Mouse (Mus musculus) limb, embryonic 15.5 days (tissue): ENCODE results near the gene Atat1. TPM values are rescaled to one million over a fixed set of nuclear protein-coding genes. Genes with fewer than 3 reads are reported as not detected.
"Not testable (repeated sequence)": the region's sequence is repeated elsewhere in the genome, so short reads cannot be mapped to it uniquely, and the experiment has no call there.

ENCODE experiments used
- ATAC-seq: fragments of 200-750 bp; cut with Nextera tagmentation; 2 replicates; pipeline ENCODE4 v1.8.0; 2017; ENCODE audit warnings: low read depth, moderate TSS enrichment; ENCODE audit not compliant: insufficient number of reproducible peaks, low FRiP score, low TSS enrichment
- H3K27ac ChIP-seq: fragments of 300-500 bp; sonication (generic); 2 replicates; pipeline ENCODE4 v1.5.1; 2015; ENCODE audit warnings: moderate library complexity, mild to moderate bottlenecking, inconsistent platforms
- H3K27me3 ChIP-seq: fragments of 300-500 bp; sonication (generic); 2 replicates; pipeline ENCODE4 v1.6.1; 2015; ENCODE audit warnings: inconsistent platforms
- H3K36me3 ChIP-seq: fragments of 300-500 bp; sonication (generic); 2 replicates; pipeline ENCODE4 v1.6.1; 2015; ENCODE audit warnings: inconsistent platforms
- H3K4me1 ChIP-seq: fragments of 300-500 bp; sonication (generic); 2 replicates; pipeline ENCODE4 v1.6.1; 2015; ENCODE audit warnings: inconsistent platforms
- H3K4me2 ChIP-seq: fragments of 300-500 bp; sonication (generic); 2 replicates; pipeline ENCODE4 v1.6.1; 2015; ENCODE audit warnings: mild to moderate bottlenecking, inconsistent platforms
- H3K4me3 ChIP-seq: fragments of 300-500 bp; sonication (generic); 2 replicates; pipeline ENCODE4 v1.5.1; 2015; ENCODE audit warnings: mild to moderate bottlenecking, inconsistent platforms
- H3K9ac ChIP-seq: fragments of 300-500 bp; sonication (generic); 2 replicates; pipeline ENCODE4 v1.6.1; 2015; ENCODE audit warnings: inconsistent platforms
- H3K9me3 ChIP-seq: fragments of 300-500 bp; sonication (generic); 2 replicates; pipeline ENCODE4 v1.6.1; 2016; ENCODE audit warnings: inconsistent platforms
- WGBS: fragments of 180-500 bp; shearing (Covaris S2); methylation state at CpG from one replicate; pipeline ENCODE4 v1.1.7; 2015; 5-methylcytosine and 5-hydroxymethylcytosine counted together
- polyA plus RNA-seq: library from polyadenylated mRNA; unstranded; fragments of >200 nt; fragmentation: Nextera tagmentation; extraction: Ambion mirVana; gene quantifications from 2 replicates; pipeline ENCODE4 v1.2.1, GENCODE M21; 2015

Gene Atat1
- 58.9 and 59.1 TPM in 2 replicates for polyA plus RNA-seq

GRCm38 (mm10) chr17:35909919-35910369 is at the start of gene Atat1:
TSS of gene Atat1 (minus strand) at chr17:35910075.
- 3% methylated on average over 25 of the region's 25 CpGs for WGBS
- peaks cover 59% of the 10 kb centered on the region for H3K36me3 ChIP-seq
- H3K27ac ChIP-seq: peak within 1 kb of the TSS; percentile 71
- no peaks in the 10 kb centered on the region for H3K9me3 ChIP-seq
- peak within 1 kb of the TSS; percentile 81 for H3K4me2 ChIP-seq
- ATAC-seq: peak; percentile 87
- H3K27me3 ChIP-seq: no peaks in the 10 kb centered on the region
- H3K9ac ChIP-seq: peak within 1 kb of the TSS; percentile 76
- peak within 1 kb of the TSS; percentile 69 for H3K4me3 ChIP-seq
- H3K4me1 ChIP-seq: peaks cover 25% of the 10 kb centered on the region

- WGBS: 95% methylated on average over 15 of the region's 15 CpGs
- Histone ChIP-seq H3K27me3 (no peaks in the 10 kb centered on the region), H3K36me3 (peaks cover 85% of the 10 kb centered on the region), H3K9ac (no peak overlapping the region), H3K9me3 (no peaks in the 10 kb centered on the region), H3K4me2 (no peak overlapping the region), H3K4me1 (no peaks in the 10 kb centered on the region), H3K4me3 (no peak overlapping the region), H3K27ac (no peak overlapping the region)
- no peak for ATAC-seq
These were observed 48.8 kb upstream of the Atat1 start for GRCm38 (mm10) chr17:35958533-35959223.

GRCm38 (mm10) chr17:35954665-35955064 is 44.8 kb upstream of the Atat1 start:
- H3K4me1 ChIP-seq: no peaks in the 10 kb centered on the region
- H3K4me3 ChIP-seq: no peak overlapping the region
- no peak overlapping the region for H3K27ac ChIP-seq
- no peaks in the 10 kb centered on the region for H3K9me3 ChIP-seq
- no peaks in the 10 kb centered on the region for H3K27me3 ChIP-seq
- 78% methylated on average over 8 of the region's 8 CpGs for WGBS
- no peak for ATAC-seq
- H3K36me3 ChIP-seq: peaks cover 47% of the 10 kb centered on the region
- H3K4me2 ChIP-seq: no peak overlapping the region
- no peak overlapping the region for H3K9ac ChIP-seq

GRCm38 (mm10) chr17:35952559-35952958 is 42.7 kb upstream of the Atat1 start:
- not testable (repeated sequence) for H3K4me1 ChIP-seq, H3K9me3 ChIP-seq, H3K27me3 ChIP-seq, H3K4me2 ChIP-seq, ATAC-seq, H3K27ac ChIP-seq, H3K4me3 ChIP-seq, H3K9ac ChIP-seq
- H3K36me3 ChIP-seq: peaks cover 26% of the 10 kb centered on the region
- 89% methylated on average over 3 of the region's 3 CpGs for WGBS

- H3K4me1 ChIP-seq, ATAC-seq, H3K36me3 ChIP-seq, H3K9me3 ChIP-seq, H3K4me3 ChIP-seq, H3K27me3 ChIP-seq, H3K4me2 ChIP-seq, H3K9ac ChIP-seq, H3K27ac ChIP-seq: not testable (repeated sequence)
These were observed 41.1 kb upstream of the Atat1 start for GRCm38 (mm10) chr17:35950946-35951345.

GRCm38 (mm10) chr17:35939941-35940340 is 30.1 kb upstream of the Atat1 start:
- H3K4me3 ChIP-seq: no peak overlapping the region
- no peak overlapping the region for H3K27ac ChIP-seq
- H3K27me3 ChIP-seq: no peaks in the 10 kb centered on the region
- ATAC-seq: no peak
- no peaks in the 10 kb centered on the region for H3K36me3 ChIP-seq
- H3K4me1 ChIP-seq: no peaks in the 10 kb centered on the region
- 68% methylated on average over 1 of the region's 1 CpGs for WGBS
- H3K4me2 ChIP-seq: no peak overlapping the region
- H3K9ac ChIP-seq: no peak overlapping the region
- no peaks in the 10 kb centered on the region for H3K9me3 ChIP-seq

GRCm38 (mm10) chr17:35939108-35939507 is 29.2 kb upstream of the Atat1 start:
- WGBS: 56% methylated on average over 2 of the region's 2 CpGs
- no peak overlapping the region for H3K4me3 ChIP-seq

GRCm38 (mm10) chr17:35937700-35938348 is 27.9 kb upstream of the Atat1 start:
- ATAC-seq: no peak
- Histone ChIP-seq H3K4me2 (no peak overlapping the region), H3K9me3 (no peaks in the 10 kb centered on the region), H3K27me3 (no peaks in the 10 kb centered on the region), H3K27ac (no peak overlapping the region), H3K4me1 (no peaks in the 10 kb centered on the region), H3K9ac (no peak overlapping the region), H3K36me3 (no peaks in the 10 kb centered on the region), H3K4me3 (no peak overlapping the region)
- 48% methylated on average over 2 of the region's 2 CpGs for WGBS

More at GRCm38 (mm10) chr17:35939108-35939507, 29.2 kb upstream of the Atat1 start:
- Histone ChIP-seq H3K9ac (no peak overlapping the region), H3K27ac (no peak overlapping the region), H3K36me3 (no peaks in the 10 kb centered on the region), H3K4me2 (no peak overlapping the region), H3K4me1 (no peaks in the 10 kb centered on the region), H3K27me3 (no peaks in the 10 kb centered on the region), H3K9me3 (no peaks in the 10 kb centered on the region)
- ATAC-seq: no peak

- 89% methylated on average over 14 of the region's 14 CpGs for WGBS
- not testable (repeated sequence) for ATAC-seq
These were observed 25.9 kb upstream of the Atat1 start for GRCm38 (mm10) chr17:35935763-35936162.

GRCm38 (mm10) chr17:35932608-35933007 is 22.7 kb upstream of the Atat1 start:
- no peak overlapping the region for H3K9ac ChIP-seq
- no peak overlapping the region for H3K27ac ChIP-seq
- no peak overlapping the region for H3K4me3 ChIP-seq
- no peaks in the 10 kb centered on the region for H3K27me3 ChIP-seq
- WGBS: 90% methylated on average over 4 of the region's 4 CpGs
- H3K4me1 ChIP-seq: no peaks in the 10 kb centered on the region
- H3K36me3 ChIP-seq: peaks cover 35% of the 10 kb centered on the region
- no peaks in the 10 kb centered on the region for H3K9me3 ChIP-seq
- no peak for ATAC-seq
- no peak overlapping the region for H3K4me2 ChIP-seq

More at GRCm38 (mm10) chr17:35935763-35936162, 25.9 kb upstream of the Atat1 start:
- not testable (repeated sequence) for H3K4me1 ChIP-seq, H3K9me3 ChIP-seq, H3K9ac ChIP-seq, H3K4me3 ChIP-seq, H3K4me2 ChIP-seq, H3K36me3 ChIP-seq, H3K27me3 ChIP-seq, H3K27ac ChIP-seq

GRCm38 (mm10) chr17:35930627-35931026 is 20.8 kb upstream of the Atat1 start:
- no peaks in the 10 kb centered on the region for H3K4me1 ChIP-seq
- no peak overlapping the region for H3K4me3 ChIP-seq
- H3K27me3 ChIP-seq: no peaks in the 10 kb centered on the region
- 99% methylated on average over 12 of the region's 12 CpGs for WGBS
- ATAC-seq: no peak
- no peak overlapping the region for H3K27ac ChIP-seq
- H3K36me3 ChIP-seq: peaks cover 50% of the 10 kb centered on the region
- no peak overlapping the region for H3K4me2 ChIP-seq
- H3K9ac ChIP-seq: no peak overlapping the region
- H3K9me3 ChIP-seq: no peaks in the 10 kb centered on the region

GRCm38 (mm10) chr17:35929534-35929933 is 19.7 kb upstream of the Atat1 start:
- Histone ChIP-seq H3K4me1 (no peaks in the 10 kb centered on the region), H3K9ac (no peak overlapping the region), H3K27me3 (no peaks in the 10 kb centered on the region), H3K4me2 (no peak overlapping the region), H3K36me3 (peaks cover 60% of the 10 kb centered on the region), H3K4me3 (no peak overlapping the region), H3K9me3 (no peaks in the 10 kb centered on the region), H3K27ac (no peak overlapping the region)
- 96% methylated on average over 2 of the region's 2 CpGs for WGBS
- no peak for ATAC-seq
